Mouse (Mus musculus) naive thymus-derived CD4-positive, alpha-beta T cell, adult 2 months (primary cell): Measurements from ENCODE around the gene Pde6b.

ENCODE experiments used
- DNase-seq: peaks from one replicate; pipeline ENCODE4 v3.0.0-alpha.2; 2011; ENCODE audit warnings: low read depth

Pde6b gene

DNA sequence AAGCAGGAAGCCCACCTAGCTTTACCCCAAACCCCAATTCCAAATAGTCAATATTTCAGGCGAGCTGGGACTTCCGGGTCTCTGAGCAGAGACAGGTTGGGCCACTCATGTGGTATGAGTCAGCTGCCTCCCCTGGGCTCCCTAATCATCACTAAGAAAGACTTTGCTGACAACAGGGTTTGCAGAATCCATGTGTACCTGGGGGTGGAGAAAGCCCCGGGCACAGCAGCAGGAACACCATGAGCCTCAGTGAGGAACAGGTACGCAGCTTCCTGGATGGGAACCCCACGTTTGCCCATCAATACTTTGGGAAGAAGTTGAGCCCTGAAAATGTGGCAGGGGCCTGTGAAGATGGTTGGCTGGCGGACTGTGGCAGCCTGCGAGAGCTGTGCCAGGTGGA lies at the start of gene Pde6b:
TSS of gene Pde6b (plus strand) at position 191 of the 400 bp plus-strand sequence.
- no peak for DNase-seq

DNA sequence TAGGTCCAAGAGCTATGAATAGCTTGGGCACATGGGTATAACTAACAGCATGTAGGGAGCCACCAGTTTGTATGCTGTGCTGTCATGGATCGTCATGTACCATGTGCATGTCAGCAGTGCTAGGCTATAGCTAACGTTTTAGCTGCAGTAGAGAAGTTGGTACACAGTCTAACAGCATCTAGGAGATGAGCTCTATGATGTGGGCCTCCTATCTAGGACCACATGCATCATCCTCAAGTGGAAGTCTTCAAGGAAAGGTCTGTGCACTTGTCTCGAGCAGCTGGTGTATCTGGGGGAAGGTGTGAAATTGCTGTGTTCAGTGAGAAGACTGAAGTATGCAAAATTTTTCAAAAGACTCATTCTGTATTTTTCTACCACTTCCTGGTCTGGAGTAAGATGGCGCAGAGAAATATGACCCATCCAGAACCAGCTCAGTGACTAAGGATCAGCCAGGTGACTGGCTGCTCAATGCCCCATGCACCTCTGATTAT lies 44.5 kb upstream of the Pde6b start:
- no peak for DNase-seq

DNA sequence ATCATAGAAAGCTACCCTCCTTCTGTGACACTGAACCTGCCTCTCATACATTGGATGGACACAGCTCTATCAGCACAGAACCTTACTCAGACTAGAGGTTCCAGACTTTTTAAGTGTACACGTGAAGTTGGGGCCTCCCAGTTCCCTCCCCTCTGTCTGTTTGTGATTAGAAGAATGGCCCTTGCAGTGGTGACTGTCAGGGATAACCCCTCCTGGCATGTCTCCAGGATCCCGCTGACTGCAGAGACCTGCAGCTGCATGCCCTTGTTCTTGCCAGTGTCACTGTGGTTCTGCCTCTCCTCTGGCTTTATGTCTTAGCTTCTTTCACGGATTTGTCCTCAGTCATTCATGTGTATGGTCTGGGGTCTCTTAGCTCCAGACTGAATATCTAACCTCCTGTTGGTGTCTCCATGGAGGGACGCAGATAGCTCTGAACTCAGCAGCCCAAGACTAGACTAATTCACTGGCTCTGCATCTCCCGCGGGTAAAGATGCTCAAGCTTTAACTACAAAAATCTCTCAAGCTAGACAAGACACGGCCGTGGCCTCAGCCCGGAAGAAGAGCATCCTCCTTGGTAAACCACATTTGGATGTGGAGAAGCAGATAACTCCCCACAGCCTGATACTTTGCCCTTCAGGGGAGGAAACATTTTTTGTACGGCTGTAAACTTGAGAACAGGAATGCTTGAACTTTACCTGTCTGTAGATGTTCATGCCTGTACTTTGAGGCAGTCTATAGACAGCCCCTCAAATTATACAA lies 42.7 kb upstream of the Pde6b start:
- DNase-seq, result no peak

DNA sequence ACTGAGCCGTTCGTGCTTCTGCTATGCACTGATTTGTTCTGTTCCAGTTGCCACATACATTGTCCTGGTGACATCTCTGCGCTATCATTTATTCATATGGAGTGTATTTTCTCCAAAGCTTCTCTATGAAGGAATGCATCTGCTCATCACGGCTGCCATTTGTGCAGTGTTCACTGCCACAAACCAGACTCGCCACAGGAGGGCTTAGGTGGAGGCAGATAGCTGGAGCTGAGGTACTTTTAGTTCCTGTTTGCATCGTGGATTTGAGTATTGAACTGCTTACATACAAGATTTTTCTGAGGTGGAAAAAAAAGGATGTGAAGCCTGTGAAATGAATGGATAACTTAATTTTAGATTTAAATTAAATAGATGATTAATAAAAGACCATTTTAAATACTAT lies 40.3 kb upstream of the Pde6b start:
- no peak for DNase-seq

DNA sequence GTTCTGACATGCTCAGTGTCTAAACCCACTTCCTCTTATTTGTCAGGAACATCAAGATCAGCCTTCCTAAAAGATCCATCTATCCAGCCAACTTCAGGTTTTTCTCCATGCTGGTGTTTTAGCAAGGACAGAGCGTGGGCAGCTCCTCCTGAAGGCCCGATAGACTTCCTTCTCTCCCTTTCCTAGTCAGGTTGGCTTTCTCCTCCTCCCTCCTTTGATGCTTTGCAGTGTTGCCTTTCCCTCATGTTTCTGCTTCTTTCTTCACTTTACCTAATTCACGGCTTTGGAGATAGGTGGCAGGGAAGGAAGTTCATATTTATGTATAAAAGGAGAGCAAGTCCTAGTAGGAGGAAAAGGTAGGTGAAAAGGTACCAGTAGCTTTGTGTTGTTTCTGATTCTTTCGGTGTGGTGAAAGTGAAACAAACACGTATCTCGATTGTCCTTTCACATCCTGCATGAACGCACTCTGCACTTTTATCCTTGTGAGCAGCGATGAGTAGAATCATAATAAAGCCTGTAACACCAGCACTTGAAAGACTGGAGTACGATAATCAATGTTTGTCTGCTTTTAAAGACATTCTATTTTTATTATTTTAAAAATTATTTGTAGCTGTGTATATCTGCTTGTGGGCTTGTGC lies 38.6 kb upstream of the Pde6b start:
- DNase-seq, result peak; percentile 2

DNA sequence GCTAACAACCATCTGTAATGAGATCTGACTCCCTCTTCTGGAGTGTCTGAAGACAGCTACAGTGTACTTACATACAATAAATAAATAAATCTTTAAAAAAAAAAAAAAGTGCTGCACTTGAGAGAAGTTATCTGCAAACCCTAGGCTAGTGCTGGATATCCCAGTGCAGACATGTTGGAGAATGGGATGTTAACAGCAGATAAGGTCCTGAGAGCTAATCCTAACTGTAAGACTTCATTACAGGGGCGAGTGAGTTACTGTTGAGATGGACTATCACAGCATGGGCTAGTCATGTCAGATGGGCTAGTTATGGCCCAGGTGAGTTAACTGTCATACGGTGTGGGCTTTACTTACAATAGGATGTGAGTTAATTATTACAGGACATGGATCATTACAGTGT lies 34.1 kb upstream of the Pde6b start:
- DNase-seq, result no peak

DNA sequence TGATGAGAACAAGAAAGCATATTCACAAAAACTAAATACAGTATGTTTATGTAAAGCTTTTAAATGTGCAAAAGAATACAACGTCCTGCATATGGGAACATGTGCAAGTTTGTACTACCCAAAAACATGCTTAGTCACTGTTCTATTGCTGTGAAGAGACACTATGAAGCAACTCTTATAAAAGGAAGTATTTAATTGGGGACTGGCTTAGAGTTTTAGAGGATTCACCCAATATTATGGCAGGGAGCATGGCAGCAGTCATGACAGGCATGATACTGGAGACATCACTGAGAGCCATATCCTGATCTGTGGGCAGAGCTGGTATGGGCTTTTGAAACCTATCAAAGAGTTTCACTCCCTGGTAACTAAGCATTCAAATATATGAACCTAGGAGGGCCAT lies 30.3 kb upstream of the Pde6b start:
- DNase-seq, result no peak

DNA sequence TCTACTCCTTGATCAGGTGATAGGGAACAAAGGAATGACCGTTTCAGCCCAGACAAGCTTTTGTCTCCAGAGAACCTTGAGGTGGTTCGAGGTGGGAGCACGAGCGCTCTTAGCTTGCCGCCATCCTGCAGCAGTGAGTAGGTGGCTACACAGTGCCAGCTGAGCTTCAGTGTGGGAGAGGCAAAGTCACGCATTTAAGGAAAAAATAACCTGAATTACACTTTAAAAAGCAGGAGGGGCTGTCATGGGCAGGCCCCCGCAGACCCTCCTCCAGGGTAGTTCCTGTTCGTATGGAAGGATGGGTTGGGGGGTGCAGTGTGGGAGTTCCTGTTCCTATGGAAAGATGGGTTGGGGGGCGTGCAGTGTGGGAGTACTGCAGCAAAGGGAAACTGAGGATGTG lies 28.7 kb upstream of the Pde6b start:
- DNase-seq, result no peak

DNA sequence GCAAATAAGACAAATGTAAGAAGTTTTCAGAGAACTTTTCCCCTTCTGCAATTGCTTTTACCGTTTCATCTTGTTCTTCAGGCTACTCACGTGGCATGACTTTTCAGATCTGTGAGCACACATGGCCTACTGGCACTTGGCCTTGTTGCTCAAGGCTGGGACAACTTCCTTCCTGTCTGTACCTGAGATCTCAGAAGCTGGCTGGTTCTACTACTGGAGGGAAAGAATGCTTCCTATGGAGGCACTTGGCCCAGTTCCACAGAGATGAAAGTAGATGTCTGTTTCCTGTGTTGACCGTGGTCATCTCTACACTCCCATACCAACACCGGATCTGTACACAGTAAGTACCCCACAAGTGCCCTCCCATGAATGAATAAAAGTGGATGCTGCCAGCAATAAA lies 28.0 kb upstream of the Pde6b start:
- no peak for DNase-seq

DNA sequence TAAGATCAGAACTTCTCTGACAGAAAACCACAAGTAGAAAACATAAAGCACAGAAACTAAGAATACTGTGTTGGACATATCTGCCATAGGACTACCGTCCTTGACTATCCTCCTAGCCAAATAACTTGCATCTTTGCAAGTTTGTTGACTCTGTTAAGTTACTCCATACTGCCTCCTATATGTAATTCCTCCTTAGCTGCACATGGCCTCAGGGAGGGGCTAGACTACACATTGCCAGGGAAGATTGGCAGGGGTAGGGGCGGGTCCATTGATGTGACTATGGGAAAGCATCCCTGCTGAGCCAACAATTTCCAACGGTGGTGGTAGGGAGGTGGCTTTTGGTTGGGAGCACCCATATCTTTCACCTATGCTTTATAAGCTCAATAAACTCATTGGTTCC lies 25.9 kb upstream of the Pde6b start:
- no peak for DNase-seq

DNA sequence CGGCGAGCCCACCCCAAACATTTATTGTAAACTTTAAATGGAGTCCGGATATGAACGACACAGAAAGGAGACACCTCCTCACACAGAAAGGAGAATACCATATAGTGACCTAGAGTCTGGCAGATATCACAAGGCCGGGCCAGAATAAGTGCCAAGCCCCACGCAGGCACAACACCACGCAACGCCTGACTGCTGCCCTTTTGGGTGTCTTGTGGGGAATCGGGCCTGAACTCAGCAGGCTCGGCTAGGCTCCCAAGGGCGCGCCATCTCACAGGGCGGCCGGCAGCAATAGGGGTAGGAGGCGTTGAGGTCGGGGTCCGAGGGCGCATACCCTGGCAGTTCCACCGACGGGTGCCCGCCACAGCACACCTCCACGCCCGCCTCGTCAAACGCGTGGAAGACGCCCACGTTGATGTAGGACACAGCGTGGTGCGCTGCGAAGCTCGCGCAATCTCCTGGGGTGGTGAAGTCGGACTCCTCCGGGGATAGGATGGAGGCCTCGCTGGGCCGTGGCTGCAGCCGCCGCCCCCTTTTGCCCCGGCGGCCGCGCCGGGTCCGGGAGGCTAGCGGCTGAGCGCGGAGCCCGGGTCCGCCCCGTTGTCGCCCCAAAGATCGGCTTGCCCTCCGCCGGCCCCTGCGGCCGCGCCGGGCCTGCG lies 21.7 kb upstream of the Pde6b start:
- DNase-seq, result no peak

DNA sequence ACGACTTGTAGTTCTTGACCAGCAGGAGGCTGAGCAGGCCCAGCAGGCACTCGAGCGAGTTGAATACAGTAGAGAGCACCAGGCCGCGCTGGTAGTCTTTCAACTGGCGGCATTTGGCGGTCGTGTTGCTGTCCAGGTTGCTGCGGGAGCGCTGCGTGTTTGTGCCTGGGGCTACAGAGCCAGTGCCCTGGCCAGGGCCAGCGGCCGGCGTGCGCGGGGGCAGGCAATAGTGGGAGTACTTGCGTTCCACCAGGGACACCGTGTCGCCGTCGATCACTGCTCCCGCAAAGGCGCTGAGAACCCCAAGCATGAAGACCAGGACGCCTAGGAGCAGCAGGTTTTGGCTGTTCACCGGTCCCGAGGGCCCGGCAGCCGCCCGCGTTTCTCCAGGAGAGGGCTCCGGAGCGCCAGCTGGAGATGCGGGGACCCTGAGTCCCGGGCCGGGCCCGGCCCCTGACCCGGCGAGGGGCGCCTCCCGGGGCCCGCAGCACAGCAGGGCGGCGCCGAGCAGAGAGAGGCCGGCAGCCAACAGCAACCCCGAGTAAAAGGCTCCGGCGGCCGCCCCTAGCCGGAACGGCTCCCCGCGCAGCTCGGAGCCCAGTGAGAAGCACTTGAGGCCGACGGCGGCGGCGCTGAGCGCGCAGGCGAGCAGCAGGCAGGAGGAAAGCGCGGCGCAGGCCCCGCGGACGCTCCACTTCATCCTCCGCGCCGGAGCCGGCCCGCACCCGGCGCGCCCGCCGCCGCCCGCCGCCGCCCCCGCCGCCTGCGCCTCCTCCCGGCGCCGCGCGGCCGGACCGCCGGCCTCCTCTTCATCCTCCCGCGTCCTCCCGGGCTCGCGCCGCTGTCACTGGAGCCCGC lies 21.0 kb upstream of the Pde6b start:
- no peak for DNase-seq

DNA sequence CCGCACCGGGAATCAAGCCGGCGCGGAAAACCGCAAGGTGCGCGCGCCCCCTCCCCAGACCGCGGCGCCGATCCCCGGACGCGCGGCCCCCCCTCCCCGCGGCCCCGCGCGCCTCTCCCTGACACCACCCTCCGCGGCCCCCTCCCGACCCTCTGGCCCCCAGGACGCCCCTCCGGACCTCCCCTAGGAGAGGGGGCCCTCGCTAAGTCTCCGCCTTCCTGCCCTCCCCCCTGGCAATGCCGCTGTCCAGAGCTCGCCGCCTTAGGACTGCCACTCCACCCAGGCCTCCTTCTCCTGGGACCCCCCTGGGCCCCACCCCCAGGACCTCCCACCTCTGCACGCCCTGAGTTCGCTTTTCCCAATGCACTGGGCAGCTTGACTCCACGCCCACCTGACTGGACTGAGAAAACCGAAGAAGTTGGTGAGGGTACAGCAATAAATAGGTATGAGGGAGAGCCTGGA lies 20.3 kb upstream of the Pde6b start, which contains the start of gene Gm42517:
TSS of gene Gm42517 (minus strand) at position 52 of the 462 bp plus-strand sequence.
- no peak for DNase-seq

DNA sequence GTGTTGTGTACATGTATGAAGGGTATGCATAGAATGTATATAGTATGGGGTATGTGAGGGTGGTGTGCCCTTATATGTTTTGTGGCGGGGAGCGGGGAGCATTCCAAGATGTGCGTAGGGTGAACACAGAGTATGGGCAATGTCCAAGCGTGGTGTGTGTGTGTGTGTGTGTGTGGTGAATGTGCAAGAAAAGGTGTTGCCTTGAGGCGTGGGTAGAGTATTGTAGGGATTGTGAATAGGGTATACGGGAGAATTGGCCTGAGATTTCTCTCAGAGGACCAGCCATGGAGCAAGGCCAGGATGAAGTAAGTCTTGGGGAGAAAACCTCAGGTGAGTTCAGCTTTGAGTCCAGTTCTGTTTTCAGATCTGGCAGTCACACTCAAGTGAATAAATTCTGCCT lies 19.7 kb upstream of the Pde6b start:
- DNase-seq, result no peak

DNA sequence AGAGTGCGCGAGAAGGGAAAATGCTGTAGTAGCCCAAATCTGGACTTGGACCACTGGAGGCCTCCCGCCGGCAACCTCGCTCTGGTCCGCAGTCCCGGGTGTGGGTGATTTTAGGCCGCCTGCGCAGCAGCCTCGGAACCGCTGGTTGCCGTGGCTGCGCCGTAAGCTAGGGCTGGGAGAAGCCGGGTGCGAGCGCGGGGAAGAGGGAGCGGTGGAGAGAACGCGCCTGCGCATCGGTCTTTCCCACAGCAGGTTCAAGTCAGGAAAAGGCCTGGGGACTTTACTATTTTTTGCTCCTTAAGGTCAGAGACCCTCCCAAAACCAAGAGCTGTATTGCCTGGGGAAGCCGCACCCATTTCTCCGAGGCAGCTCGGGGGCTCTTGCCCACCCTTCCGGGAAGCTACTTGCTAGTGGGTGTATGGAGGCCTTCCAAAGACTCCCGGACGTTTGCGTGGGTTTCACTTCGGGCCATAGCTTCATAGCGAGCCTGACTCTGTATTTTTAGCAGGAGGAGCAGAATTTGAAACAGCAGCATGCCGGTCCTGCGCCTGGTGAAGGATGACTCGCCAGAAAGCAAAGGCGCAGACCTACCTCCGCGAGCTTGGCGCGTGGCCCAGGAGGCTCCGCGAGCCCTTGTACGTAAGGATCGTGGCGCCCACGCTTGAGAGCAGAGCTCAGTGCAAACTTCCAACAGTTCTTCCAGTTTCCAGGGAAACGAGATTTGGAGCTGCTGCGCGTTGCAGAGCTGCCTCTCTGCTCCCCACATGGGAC lies 19.2 kb upstream of the Pde6b start:
- no peak for DNase-seq

DNA sequence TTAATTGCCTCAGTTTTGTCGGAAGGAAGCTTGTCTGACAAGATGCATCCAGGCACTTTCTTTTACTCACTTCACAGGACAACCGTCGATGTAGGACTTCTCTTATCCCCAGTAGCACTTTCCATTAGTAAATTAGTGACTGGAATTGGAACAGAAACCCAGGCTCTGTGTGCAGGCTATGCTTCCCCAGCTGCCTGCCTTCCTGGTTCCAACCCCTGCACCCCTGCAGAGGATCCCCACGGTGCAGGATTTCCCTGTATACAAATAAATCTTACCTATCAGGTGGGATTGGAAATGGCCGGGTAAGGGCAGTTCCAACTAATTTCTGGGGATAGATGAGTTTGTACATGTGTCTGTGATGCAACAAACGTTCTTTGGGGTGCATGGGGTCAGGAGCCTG lies 18.2 kb upstream of the Pde6b start:
- DNase-seq, result no peak

DNA sequence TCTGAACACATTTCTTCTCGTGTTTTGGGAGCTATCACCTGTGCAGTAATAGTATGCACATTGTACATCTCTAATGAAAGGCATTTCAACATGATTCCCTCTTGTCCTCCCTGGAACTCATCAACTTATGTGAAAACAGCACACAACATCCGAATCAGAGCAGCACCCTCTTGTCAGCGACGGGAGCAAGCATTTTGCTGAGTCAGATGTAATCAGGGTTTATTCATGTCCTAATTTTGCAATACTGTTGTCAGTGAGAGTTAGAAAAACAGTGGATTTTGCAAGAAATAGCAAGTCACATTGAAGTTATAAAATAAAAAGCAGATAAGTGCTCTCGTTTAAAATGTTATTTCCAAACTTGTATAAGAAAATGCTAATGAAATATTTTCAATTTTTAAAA lies 14.1 kb upstream of the Pde6b start:
- no peak for DNase-seq

DNA sequence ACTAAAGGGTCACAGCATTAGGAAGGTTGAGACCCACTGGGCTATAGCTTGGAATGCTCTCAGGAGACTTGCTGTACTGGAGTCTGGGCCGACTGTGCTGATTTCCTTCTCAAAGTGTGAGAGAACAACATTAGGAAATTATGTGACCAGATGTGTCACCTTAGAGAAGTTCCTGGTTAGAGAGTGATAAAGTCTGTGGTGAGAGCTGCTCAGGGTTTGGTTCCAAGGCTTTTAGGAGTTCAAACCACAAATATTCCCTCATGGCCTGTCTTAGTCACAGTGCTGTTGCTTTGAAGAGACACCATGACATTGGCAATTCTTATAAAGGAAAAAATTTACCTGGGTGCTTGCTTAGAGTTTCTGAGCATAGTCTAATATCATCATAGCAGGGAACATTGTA lies 12.1 kb upstream of the Pde6b start:
- no peak for DNase-seq

DNA sequence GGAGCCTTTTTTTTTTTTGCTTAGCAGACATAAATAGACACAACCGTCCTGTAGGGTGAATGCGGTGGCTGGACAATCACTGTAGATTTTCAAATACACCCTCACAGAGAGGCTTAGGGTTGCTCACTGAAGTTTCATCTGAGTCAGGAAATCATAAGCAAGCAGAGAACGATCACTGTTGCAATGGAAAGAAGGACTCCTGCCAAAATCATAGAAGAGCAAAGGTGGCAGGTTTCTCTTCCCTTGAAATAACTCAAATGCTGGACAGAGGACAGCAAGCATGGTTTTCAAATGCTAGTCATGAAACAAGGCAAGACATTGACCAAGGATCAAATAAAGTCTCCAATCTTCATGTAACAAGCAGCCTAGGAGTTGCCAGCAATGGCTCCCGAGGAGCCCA lies 9.8 kb upstream of the Pde6b start:
- DNase-seq, result no peak

DNA sequence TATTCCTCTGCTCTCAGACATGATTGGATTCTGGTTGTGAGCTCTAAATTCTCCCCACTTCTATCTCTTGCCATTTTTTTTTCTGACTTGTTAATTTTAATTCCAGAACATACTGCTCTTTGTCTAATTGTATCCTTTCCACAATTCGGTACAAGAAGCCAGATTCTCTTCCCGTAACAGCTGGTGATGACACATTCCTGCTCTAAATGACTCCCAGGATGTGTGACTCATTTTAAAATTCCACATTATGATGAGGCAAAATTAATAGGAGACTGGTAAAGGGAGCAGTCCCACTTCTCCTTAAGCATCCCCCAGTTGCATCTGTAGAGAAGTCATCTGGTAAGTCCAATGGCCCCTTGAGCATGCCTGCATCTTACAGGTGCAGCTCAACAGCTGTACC lies 2.6 kb upstream of the Pde6b start:
- DNase-seq, result no peak

DNA sequence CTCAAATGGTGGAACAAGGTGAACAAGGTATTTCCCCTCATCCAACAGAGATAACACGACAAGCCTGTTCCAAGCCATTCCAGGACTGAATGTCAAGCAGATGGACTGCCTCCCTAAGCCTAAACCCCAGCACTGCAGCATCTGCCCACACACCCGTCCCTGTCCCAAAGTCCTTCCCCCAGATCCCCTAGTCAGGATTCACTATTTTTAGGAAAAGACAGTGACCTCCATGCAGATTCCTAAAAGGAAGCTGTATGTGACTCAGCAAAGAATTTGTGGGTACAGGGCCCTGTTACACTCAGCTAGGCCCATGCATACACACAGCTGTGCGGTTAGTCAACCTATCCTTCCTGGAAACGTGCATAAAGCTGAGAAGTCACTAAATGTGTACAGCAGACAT lies 1.7 kb upstream of the Pde6b start:
- DNase-seq, result no peak
